Mouse (Mus musculus) midbrain, postnatal 0 days (tissue): ENCODE results near the gene Wdr18. TPM values are rescaled to one million over a fixed set of nuclear protein-coding genes. Genes with fewer than 3 reads are reported as not detected.

Source experiments
- ATAC-seq: fragments of 200-750 bp; cut with Nextera tagmentation; 2 replicates; pipeline ENCODE4 v1.8.0; 2017; ENCODE audit warnings: moderate number of reproducible peaks, mild to moderate bottlenecking, moderate TSS enrichment, moderate library complexity; ENCODE audit not compliant: low FRiP score
- DNase-seq: peaks from one replicate; pipeline ENCODE4 v3.0.0-alpha.2; 2015; ENCODE audit warnings: low spot score
- H3K27ac ChIP-seq: fragments of 300-500 bp; sonication (generic); 2 replicates; pipeline ENCODE4 v1.5.1; 2014; ENCODE audit warnings: low read depth, mild to moderate bottlenecking, low read length, mixed read lengths
- H3K27me3 ChIP-seq: fragments of 300-500 bp; sonication (generic); 2 replicates; pipeline ENCODE4 v1.6.1; 2014; ENCODE audit warnings: low read length, control low read depth, mixed read lengths; ENCODE audit not compliant: insufficient read depth
- H3K36me3 ChIP-seq: fragments of 300-500 bp; sonication (generic); 2 replicates; pipeline ENCODE4 v1.6.1; 2014; ENCODE audit warnings: low read length, control low read depth, mixed read lengths; ENCODE audit not compliant: insufficient read depth
- H3K4me1 ChIP-seq: fragments of 300-500 bp; sonication (generic); 2 replicates; pipeline ENCODE4 v1.6.1; 2014; ENCODE audit warnings: mild to moderate bottlenecking, control low read depth, antibody characterized with exemption, low read length, mixed read lengths; ENCODE audit not compliant: insufficient read depth
- H3K4me2 ChIP-seq: fragments of 300-500 bp; sonication (generic); 2 replicates; pipeline ENCODE4 v1.6.1; 2014; ENCODE audit warnings: low read depth, mild to moderate bottlenecking, low read length, mixed read lengths; ENCODE audit not compliant: poor library complexity, severe bottlenecking
- H3K4me3 ChIP-seq: fragments of 300-500 bp; sonication (generic); 2 replicates; pipeline ENCODE4 v1.5.1; 2014; ENCODE audit warnings: low read depth, mild to moderate bottlenecking, low read length, moderate library complexity
- H3K9ac ChIP-seq: fragments of 300-500 bp; sonication (generic); replicated peaks from 2 replicates; pipeline ENCODE4 v1.6.1; 2014; ENCODE audit warnings: mild to moderate bottlenecking, low read length, moderate library complexity, mixed read lengths; ENCODE audit not compliant: poor library complexity, severe bottlenecking
- H3K9me3 ChIP-seq: fragments of 300-500 bp; sonication (generic); 2 replicates; pipeline ENCODE4 v1.6.1; 2016; ENCODE audit warnings: low read length, control low read depth
- CTCF ChIP-seq: IDR thresholded peaks from 2 replicates; pipeline ENCODE4 v1.5.1; 2016; ENCODE audit warnings: antibody characterized with exemption, mild to moderate bottlenecking
- WGBS: fragments of 180-500 bp; shearing (Covaris S2); extraction: QIAGEN DNeasy Blood & Tissue Kit; methylation state at CpG from one replicate; pipeline ENCODE4 v1.1.7; 2014; 5-methylcytosine and 5-hydroxymethylcytosine counted together
- polyA plus RNA-seq: library from polyadenylated mRNA; unstranded; fragments of >200 nt; fragmentation: Nextera tagmentation; extraction: Ambion mirVana; gene quantifications from 2 replicates; pipeline ENCODE4 v1.2.1, GENCODE M21; 2015
- total RNA-seq: library from RNA; depleted of rRNA; stranded (reverse); fragments of >200 nt; gene quantifications from 2 replicates; pipeline ENCODE4 v1.2.3, GENCODE M21; 2014

Gene Wdr18
- total and polyA plus RNA-seq, 2 experiments from 2014 or later = 72.6 to 102 TPM

DNA sequence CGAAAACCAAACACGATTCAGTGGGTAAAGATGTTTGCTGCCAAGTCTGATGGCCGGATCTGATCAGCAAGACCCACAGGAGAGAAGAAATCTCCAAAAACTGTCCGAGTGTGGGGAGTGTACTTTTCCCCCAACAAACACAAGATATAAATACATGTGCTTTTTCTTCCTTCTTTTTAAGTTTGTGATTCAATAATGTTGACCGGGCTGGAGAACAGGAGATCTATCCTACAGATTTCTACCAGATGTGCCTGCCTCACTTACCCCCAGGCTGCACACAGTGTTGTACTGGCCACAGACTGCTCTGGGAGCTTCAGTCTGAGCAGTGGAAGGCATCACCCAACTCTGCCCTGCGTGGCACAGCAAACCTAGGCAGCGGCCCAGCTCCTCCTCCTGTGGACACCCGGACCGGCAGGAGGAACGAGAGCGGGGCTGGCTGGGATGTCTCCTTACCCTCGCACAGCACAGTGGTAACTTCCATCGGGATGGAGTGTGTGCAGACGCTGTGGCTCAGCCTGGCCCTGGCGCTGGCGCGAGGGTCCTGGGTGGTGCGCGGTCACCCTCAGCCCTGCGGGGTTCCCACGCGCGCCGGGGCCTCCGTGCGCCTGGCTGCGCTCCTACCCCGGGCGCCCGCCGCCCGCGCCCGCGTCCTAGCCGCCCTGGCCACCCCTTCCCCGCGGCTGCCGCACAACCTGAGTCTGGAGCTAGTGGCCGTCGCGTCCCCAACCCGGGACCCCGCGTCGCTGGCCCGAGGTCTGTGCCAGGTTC is 10.6 kb downstream of the Wdr18 start, which contains the start of gene Grin3b:
Gene Grin3b (plus strand): TSS at position 301 of the 768 bp plus-strand sequence.
- TF ChIP-seq CTCF = no peak
- DNase-seq (no peak), ATAC-seq (no peak)
- Histone ChIP-seq H3K4me2 (peak within 1 kb of the TSS; percentile 65), H3K9ac (peak within 1 kb of the TSS; percentile 51), H3K4me1 (no peaks in the 10 kb centered on the region), H3K36me3 (peaks cover 33% of the 10 kb centered on the region), H3K4me3 (peak within 1 kb of the TSS; percentile 38), H3K27me3 (peaks cover 16% of the 10 kb centered on the region), H3K27ac (no peak within 1 kb of the TSS), H3K9me3 (no peaks in the 10 kb centered on the region)
- WGBS = 9% methylated on average over 41 of the region's 47 CpGs

GRCm38 (mm10) chr10:79971183-79971497 is 11.2 kb downstream of the Wdr18 start:
- Histone ChIP-seq H3K36me3 (peaks cover 33% of the 10 kb centered on the region), H3K4me2 (peak overlapping the region; percentile 65), H3K9me3 (no peaks in the 10 kb centered on the region), H3K27me3 (peaks cover 16% of the 10 kb centered on the region), H3K9ac (peak overlapping the region; percentile 51), H3K4me3 (peak overlapping the region; percentile 38), H3K27ac (no peak overlapping the region), H3K4me1 (no peaks in the 10 kb centered on the region)
- DNase-seq = no peak
- WGBS = 3% methylated on average over 20 of the region's 21 CpGs
- ATAC-seq = no peak
- no peak for TF ChIP-seq CTCF

- 60% methylated on average over 14 of the region's 14 CpGs for WGBS
- ATAC-seq (no peak), DNase-seq (no peak)
These were observed 12.9 kb downstream of the Wdr18 start for GRCm38 (mm10) chr10:79972831-79973230.

DNA sequence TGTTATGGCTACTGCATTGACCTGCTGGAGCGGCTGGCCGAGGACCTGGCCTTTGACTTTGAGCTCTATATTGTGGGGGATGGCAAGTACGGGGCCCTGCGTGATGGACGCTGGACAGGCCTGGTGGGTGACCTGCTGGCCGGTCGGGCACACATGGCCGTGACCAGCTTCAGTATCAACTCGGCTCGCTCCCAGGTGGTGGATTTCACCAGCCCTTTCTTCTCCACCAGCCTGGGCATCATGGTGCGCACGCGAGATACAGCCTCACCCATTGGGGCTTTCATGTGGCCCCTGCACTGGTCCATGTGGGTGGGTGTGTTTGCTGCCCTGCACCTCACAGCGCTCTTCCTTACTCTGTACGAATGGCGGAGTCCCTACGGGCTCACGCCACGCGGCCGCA is 14.1 kb downstream of the Wdr18 start:
- no peak for ATAC-seq
- Histone ChIP-seq H3K36me3 (peaks cover 37% of the 10 kb centered on the region), H3K4me3 (no peak overlapping the region), H3K27ac (no peak overlapping the region), H3K9ac (no peak overlapping the region), H3K9me3 (no peaks in the 10 kb centered on the region), H3K4me2 (no peak overlapping the region), H3K27me3 (peaks cover 16% of the 10 kb centered on the region), H3K4me1 (no peaks in the 10 kb centered on the region)
- WGBS = 90% methylated on average over 21 of the region's 21 CpGs
- no peak for TF ChIP-seq CTCF
- DNase-seq = no peak

More at GRCm38 (mm10) chr10:79972831-79973230, 12.9 kb downstream of the Wdr18 start:
- TF ChIP-seq CTCF = no peak
- Histone ChIP-seq H3K27me3 (peaks cover 16% of the 10 kb centered on the region), H3K4me2 (no peak overlapping the region), H3K4me1 (no peaks in the 10 kb centered on the region), H3K27ac (no peak overlapping the region), H3K4me3 (no peak overlapping the region), H3K36me3 (peaks cover 33% of the 10 kb centered on the region), H3K9ac (no peak overlapping the region), H3K9me3 (no peaks in the 10 kb centered on the region)

- H3K36me3 ChIP-seq = peaks cover 42% of the 10 kb centered on the region
These were observed 14.7 kb downstream of the Wdr18 start for GRCm38 (mm10) chr10:79974668-79975067.

DNA sequence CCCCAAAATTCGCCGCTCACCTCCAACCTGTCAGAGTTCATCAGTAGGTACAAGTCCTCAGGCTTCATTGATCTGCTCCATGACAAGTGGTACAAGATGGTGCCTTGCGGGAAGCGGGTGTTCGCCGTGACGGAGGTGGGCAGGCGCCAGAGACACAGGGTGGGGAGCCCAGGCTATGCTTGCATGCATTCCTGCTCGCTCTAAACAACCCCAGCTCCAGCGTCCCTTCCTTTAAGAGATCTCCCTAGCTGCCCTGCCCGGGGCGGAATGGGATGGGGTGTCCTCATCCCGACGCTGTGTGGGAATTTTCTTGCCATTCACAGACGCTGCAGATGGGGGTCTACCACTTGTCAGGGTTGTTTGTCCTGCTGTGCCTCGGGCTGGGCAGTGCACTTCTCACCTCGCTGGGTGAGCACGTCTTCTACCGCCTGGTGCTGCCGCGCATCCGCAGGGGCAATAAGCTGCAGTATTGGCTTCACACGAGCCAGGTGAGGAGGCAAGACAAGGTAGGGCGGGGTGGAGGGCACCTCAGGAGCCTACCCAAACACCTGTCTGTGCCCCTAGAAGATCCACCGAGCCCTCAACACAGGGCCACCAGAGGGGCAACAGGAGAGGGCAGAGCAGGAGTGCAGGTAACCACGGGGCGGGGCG is 16.2 kb downstream of the Wdr18 start:
- Histone ChIP-seq H3K4me3 (no peak overlapping the region), H3K9ac (no peak overlapping the region), H3K4me1 (no peaks in the 10 kb centered on the region), H3K4me2 (no peak overlapping the region), H3K27me3 (peaks cover 9% of the 10 kb centered on the region), H3K9me3 (no peaks in the 10 kb centered on the region), H3K36me3 (peaks cover 42% of the 10 kb centered on the region), H3K27ac (no peak overlapping the region)
- ATAC-seq = no peak
- WGBS = 83% methylated on average over 28 of the region's 28 CpGs
- no peak for TF ChIP-seq CTCF
- DNase-seq = no peak

More at GRCm38 (mm10) chr10:79974668-79975067, 14.7 kb downstream of the Wdr18 start:
- no peak for TF ChIP-seq CTCF
- 84% methylated on average over 8 of the region's 8 CpGs for WGBS
- DNase-seq (no peak), ATAC-seq (no peak)
- no peaks in the 10 kb centered on the region for H3K4me1 ChIP-seq
- no peak overlapping the region for H3K4me2 ChIP-seq
- H3K9me3 ChIP-seq = no peaks in the 10 kb centered on the region
- H3K9ac ChIP-seq = no peak overlapping the region
- no peak overlapping the region for H3K27ac ChIP-seq
- no peak overlapping the region for H3K4me3 ChIP-seq
- peaks cover 16% of the 10 kb centered on the region for H3K27me3 ChIP-seq
